Mouse (Mus musculus): ENCODE results near the gene Grk6.

DNA sequence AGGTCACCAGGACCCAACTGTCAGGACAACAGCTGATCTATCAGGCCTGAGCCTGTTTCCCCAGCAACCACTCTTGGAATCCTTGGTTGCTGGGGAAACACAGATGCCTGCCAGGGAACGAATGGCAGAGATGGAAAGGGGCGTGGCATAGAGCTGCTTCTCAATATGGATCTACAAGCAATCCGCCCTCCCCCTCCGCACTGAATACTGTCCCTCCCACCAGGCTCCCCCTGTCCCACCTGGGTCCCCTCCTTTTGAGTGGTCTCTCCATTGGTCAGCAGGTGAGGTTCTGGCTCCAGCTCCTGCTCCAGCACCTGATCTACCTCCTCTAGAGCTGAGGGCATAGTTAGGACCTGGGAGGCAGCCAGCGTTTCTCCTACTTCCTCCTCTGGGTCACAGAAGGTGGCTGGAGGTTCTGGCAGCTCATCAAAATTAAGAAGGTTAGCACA, 29.8 kb downstream of the Grk6 start:
- TF ChIP-seq CTCF (IDR thresholded peaks at IDR 0.05; ENCODE audit: low read depth) (no peak), EP300 (IDR thresholded peaks at IDR 0.05; ENCODE audit: low read depth) (no peak)

Measured in heart, postnatal 0 days (tissue).